Mouse (Mus musculus): ENCODE data around the gene Exoc6b.

DNA sequence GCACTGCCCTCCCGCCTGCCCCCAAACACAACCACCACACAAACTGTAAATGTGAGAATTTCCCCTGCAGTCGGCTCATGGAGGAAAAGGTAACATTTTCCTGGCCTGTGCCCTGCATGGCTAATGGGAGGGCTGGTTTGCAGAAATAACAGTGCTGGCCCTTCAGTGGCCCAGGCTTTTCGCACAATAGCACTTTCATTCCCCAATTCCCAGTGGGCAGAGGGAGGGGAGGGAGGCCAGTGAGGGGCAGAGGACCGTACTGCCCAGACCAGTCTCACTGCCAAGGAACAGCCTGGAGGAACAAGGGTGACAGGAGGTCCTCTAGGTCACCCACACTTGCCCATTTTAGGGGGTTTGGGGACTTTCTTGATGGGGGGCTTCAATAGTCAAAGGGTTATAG lies 491.4 kb downstream of the Exoc6b start:
- TF ChIP-seq POLR2A (IDR thresholded peaks at IDR 0.05; ENCODE audit: insufficient read length, low read depth): no peak
- no peak for TF ChIP-seq POLR2AphosphoS2 (IDR thresholded peaks at IDR 0.05; ENCODE audit: insufficient read length, low read depth)
- no peak for TF ChIP-seq MAX (IDR thresholded peaks at IDR 0.05; ENCODE audit: low read depth)
- TF ChIP-seq TCF3 (IDR thresholded peaks at IDR 0.05; ENCODE audit: insufficient read length, low read depth): no peak
- no peak for TF ChIP-seq E2F4 (IDR thresholded peaks at IDR 0.05; ENCODE audit: insufficient read depth)
- no peak for TF ChIP-seq SRF (IDR thresholded peaks at IDR 0.05; ENCODE audit: control insufficient read depth, insufficient read length, low read depth)
- no peak for TF ChIP-seq MYOD1 (IDR thresholded peaks at IDR 0.05; ENCODE audit: control insufficient read depth in 1 of 3, insufficient read length in 2 of 3, low read depth in 2 of 3)
- TF ChIP-seq TCF12 (IDR thresholded peaks at IDR 0.05; ENCODE audit: insufficient read depth, poor library complexity, severe bottlenecking): no peak
- TF ChIP-seq USF1 (IDR thresholded peaks at IDR 0.05; ENCODE audit: low read depth): no peak
- TF ChIP-seq MYOG (IDR thresholded peaks at IDR 0.05; ENCODE audit: control insufficient read depth in 1 of 3, insufficient read depth in 1 of 3, insufficient read length in 2 of 3, low read depth in 2 of 3): no peak
- TF ChIP-seq REST (IDR thresholded peaks at IDR 0.05; ENCODE audit: insufficient read depth, insufficient read length): no peak

All from myocyte (in vitro differentiated cells).